Mouse (Mus musculus): Measurements from ENCODE around the gene Slc13a2. TPM values are rescaled to one million over a fixed set of nuclear protein-coding genes. Genes with fewer than 3 reads are reported as not detected.

Gene Slc13a2
- polyA plus RNA-seq, 2 experiments = 0.02 TPM; not detected in 1

- 28% methylated on average over 3 of the region's 3 CpGs for WGBS (ENCODE audit: insufficient replicate concordance)
- no peak overlapping the region for H3K9ac ChIP-seq (replicated peaks)
- H3K27ac ChIP-seq = no peak overlapping the region
- no peaks in the 10 kb centered on the region for H3K9me3 ChIP-seq (ENCODE audit: control insufficient read depth, low read length)
- TF ChIP-seq EP300 (IDR thresholded peaks at IDR 0.05; ENCODE audit: low read depth) (no peak), CTCF (IDR thresholded peaks at IDR 0.05; ENCODE audit: low read depth) (no peak)
- DNase-seq (ENCODE audit: low read depth in 3 of 3, low spot score in 3 of 3) (no peak), ATAC-seq (ENCODE audit: insufficient read depth) (no peak)
- H3K4me2 ChIP-seq (ENCODE audit: low read depth) = no peak overlapping the region
- no peaks in the 10 kb centered on the region for H3K27me3 ChIP-seq (ENCODE audit: control insufficient read depth, insufficient read depth, low read length)
- peaks cover 0 to 3% of the 10 kb centered on the region in 2 experiments; a peak in 1 of 4 replicates for H3K4me1 ChIP-seq (replicated peaks; ENCODE audit: control insufficient read depth in 2 of 2, insufficient read depth in 2 of 2, low read length in 1 of 2)
- H3K4me3 ChIP-seq (ENCODE audit: insufficient read depth in 1 of 2, low read depth in 2 of 2, low read length in 2 of 2) = no peak overlapping the region
- H3K36me3 ChIP-seq (replicated peaks; ENCODE audit: control insufficient read depth, insufficient read depth, low read depth) = no peaks in the 10 kb centered on the region
These were observed 16.4 kb upstream of the Slc13a2 start for GRCm38 (mm10) chr11:78438399-78438930.

GRCm38 (mm10) chr11:78437182-78437581 is 15.2 kb upstream of the Slc13a2 start:
- Histone ChIP-seq H3K36me3 (replicated peaks; ENCODE audit: control insufficient read depth, insufficient read depth, low read depth) (no peaks in the 10 kb centered on the region), H3K4me3 (ENCODE audit: insufficient read depth in 1 of 2, low read depth in 2 of 2, low read length in 2 of 2) (no peak overlapping the region), H3K4me2 (ENCODE audit: low read depth) (no peak overlapping the region), H3K4me1 (replicated peaks; ENCODE audit: control insufficient read depth in 2 of 2, insufficient read depth in 2 of 2, low read length in 1 of 2) (peaks cover 0 to 3% of the 10 kb centered on the region in 2 experiments; a peak in 1 of 4 replicates), H3K27ac (no peak overlapping the region), H3K9ac (replicated peaks) (no peak overlapping the region), H3K9me3 (ENCODE audit: control insufficient read depth, low read length) (no peaks in the 10 kb centered on the region), H3K27me3 (ENCODE audit: control insufficient read depth, insufficient read depth, low read length) (no peaks in the 10 kb centered on the region)
- DNase-seq (ENCODE audit: low read depth in 3 of 3, low spot score in 3 of 3) (no peak), ATAC-seq (ENCODE audit: insufficient read depth) (no peak)
- 66% methylated on average over 7 of the region's 7 CpGs for WGBS (ENCODE audit: insufficient replicate concordance)
- TF ChIP-seq EP300 (IDR thresholded peaks at IDR 0.05; ENCODE audit: low read depth) (no peak), CTCF (IDR thresholded peaks at IDR 0.05; ENCODE audit: low read depth) (no peak)

GRCm38 (mm10) chr11:78435776-78436349 is 13.8 kb upstream of the Slc13a2 start:
- Histone ChIP-seq H3K9ac (replicated peaks) (no peak overlapping the region), H3K9me3 (ENCODE audit: control insufficient read depth, low read length) (no peaks in the 10 kb centered on the region), H3K4me1 (replicated peaks; ENCODE audit: control insufficient read depth in 2 of 2, insufficient read depth in 2 of 2, low read length in 1 of 2) (peaks cover 0 to 3% of the 10 kb centered on the region in 2 experiments; a peak in 1 of 4 replicates), H3K27me3 (ENCODE audit: control insufficient read depth, insufficient read depth, low read length) (no peaks in the 10 kb centered on the region), H3K4me2 (ENCODE audit: low read depth) (no peak overlapping the region), H3K4me3 (ENCODE audit: insufficient read depth in 1 of 2, low read depth in 2 of 2, low read length in 2 of 2) (no peak overlapping the region), H3K27ac (no peak overlapping the region), H3K36me3 (replicated peaks; ENCODE audit: control insufficient read depth, insufficient read depth, low read depth) (no peaks in the 10 kb centered on the region)
- peak; percentile 85 for TF ChIP-seq CTCF (IDR thresholded peaks at IDR 0.05; ENCODE audit: low read depth)
- no peak for TF ChIP-seq EP300 (IDR thresholded peaks at IDR 0.05; ENCODE audit: low read depth)
- WGBS (ENCODE audit: insufficient replicate concordance) = 6% methylated on average over 19 of the region's 19 CpGs
- no peak for DNase-seq (ENCODE audit: low read depth in 3 of 3, low spot score in 3 of 3)
- ATAC-seq (ENCODE audit: insufficient read depth) = no peak

GRCm38 (mm10) chr11:78434052-78434451 is 12.0 kb upstream of the Slc13a2 start:
- Histone ChIP-seq H3K9ac (replicated peaks) (no peak overlapping the region), H3K9me3 (ENCODE audit: control insufficient read depth, low read length) (no peaks in the 10 kb centered on the region), H3K4me2 (ENCODE audit: low read depth) (no peak overlapping the region), H3K36me3 (replicated peaks; ENCODE audit: control insufficient read depth, insufficient read depth, low read depth) (no peaks in the 10 kb centered on the region), H3K4me3 (ENCODE audit: insufficient read depth in 1 of 2, low read depth in 2 of 2, low read length in 2 of 2) (no peak overlapping the region), H3K4me1 (replicated peaks; ENCODE audit: control insufficient read depth in 2 of 2, insufficient read depth in 2 of 2, low read length in 1 of 2) (peaks cover 0 to 3% of the 10 kb centered on the region in 2 experiments; a peak in 1 of 4 replicates), H3K27me3 (ENCODE audit: control insufficient read depth, insufficient read depth, low read length) (no peaks in the 10 kb centered on the region), H3K27ac (no peak overlapping the region)
- TF ChIP-seq EP300 (IDR thresholded peaks at IDR 0.05; ENCODE audit: low read depth) (no peak), CTCF (IDR thresholded peaks at IDR 0.05; ENCODE audit: low read depth) (no peak)
- no peak for ATAC-seq (ENCODE audit: insufficient read depth)
- no peak for DNase-seq (ENCODE audit: low read depth in 3 of 3, low spot score in 3 of 3)
- WGBS (ENCODE audit: insufficient replicate concordance) = 23% methylated on average over 4 of the region's 4 CpGs

- Histone ChIP-seq H3K4me3 (ENCODE audit: insufficient read depth in 1 of 2, low read depth in 2 of 2, low read length in 2 of 2) (no peak overlapping the region), H3K27me3 (ENCODE audit: control insufficient read depth, insufficient read depth, low read length) (no peaks in the 10 kb centered on the region), H3K9me3 (ENCODE audit: control insufficient read depth, low read length) (no peaks in the 10 kb centered on the region), H3K9ac (replicated peaks) (no peak overlapping the region), H3K36me3 (replicated peaks; ENCODE audit: control insufficient read depth, insufficient read depth, low read depth) (no peaks in the 10 kb centered on the region), H3K27ac (no peak overlapping the region), H3K4me1 (replicated peaks; ENCODE audit: control insufficient read depth in 2 of 2, insufficient read depth in 2 of 2, low read length in 1 of 2) (peaks cover 0 to 3% of the 10 kb centered on the region in 2 experiments; a peak in 1 of 4 replicates), H3K4me2 (ENCODE audit: low read depth) (no peak overlapping the region)
- DNase-seq (ENCODE audit: low read depth in 3 of 3, low spot score in 3 of 3) (no peak), ATAC-seq (ENCODE audit: insufficient read depth) (no peak)
- 68% methylated on average over 10 of the region's 10 CpGs for WGBS (ENCODE audit: insufficient replicate concordance)
- TF ChIP-seq CTCF (IDR thresholded peaks at IDR 0.05; ENCODE audit: low read depth) = no peak
These were observed 9.2 kb upstream of the Slc13a2 start for GRCm38 (mm10) chr11:78431176-78431575.
